Comparison of ENCODE assay signal across 15 mouse cellular contexts in the genomic region with DNA sequence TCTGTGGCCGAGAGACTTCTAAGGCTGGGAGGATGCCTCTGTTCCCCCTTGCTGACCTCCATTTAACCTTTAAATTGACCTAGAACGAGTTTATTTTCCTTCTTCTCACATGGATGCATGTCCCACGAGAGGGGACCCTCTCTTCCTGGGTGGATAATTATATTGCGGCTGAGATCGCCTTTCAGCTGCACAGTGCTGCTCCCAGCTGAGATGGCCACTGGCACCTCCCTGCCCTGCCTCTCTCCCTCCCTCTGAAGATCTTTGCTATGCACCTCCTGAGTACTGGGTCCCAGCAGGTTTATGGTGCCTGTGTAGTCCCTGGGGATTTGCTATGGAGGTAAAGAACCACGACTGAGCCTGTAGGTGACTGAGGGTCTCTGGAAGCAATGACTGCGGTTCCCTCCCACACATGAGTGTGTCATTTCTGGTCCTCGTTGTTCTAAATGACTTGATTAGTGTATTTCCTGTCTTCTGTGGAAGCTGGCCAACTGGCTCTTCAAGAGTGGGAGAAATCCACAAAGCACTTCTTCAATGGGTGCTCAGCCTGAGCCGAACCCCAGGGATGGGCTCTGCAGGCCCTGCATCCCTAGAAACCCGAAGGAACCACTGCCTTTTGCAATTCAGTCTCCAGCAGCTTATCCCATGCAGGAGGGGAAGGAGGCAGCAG.
A peak's percentile ranks its signal among the peaks of the same experiment; 100 is the strongest.
DNase-seq lines count a peak whose midpoint lies in the region; ATAC-seq lines count a peak whose summit lies in the region.
"Had no signal": no experiment of that assay in that cellular context is flagged by ENCODE, and none has a peak within 500 bp of the region (broad histone marks: within the 10 kb centered on the region; RNA-seq: fewer than 3 reads in every experiment).

No protein-coding gene starts in this region.

- H3K4me2 ChIP-seq in heart, embryonic 11.5 days: no peak overlapping the region
- 0 out of 2 replicates have a peak overlapping the region, but pooled peaks have one; percentile 5 for H3K4me2 ChIP-seq in kidney, embryonic 15.5 days
- H3K4me2 ChIP-seq: embryonic facial prominence, embryonic 15.5 days; forebrain, embryonic 13.5 days; hindbrain, embryonic 15.5 days; limb, embryonic 15.5 days had no signal

- H3K4me1 ChIP-seq in heart, embryonic 11.5 days (ENCODE audit: control insufficient read depth, insufficient read depth, low read length): no peaks in the 10 kb centered on the region
- peaks cover 14% of the 10 kb centered on the region for H3K4me1 ChIP-seq in kidney, embryonic 15.5 days

- no peak overlapping the region for H3K9ac ChIP-seq in heart, embryonic 11.5 days (ENCODE audit: low read depth, low read length)
- H3K9ac ChIP-seq in kidney, embryonic 15.5 days: no peak overlapping the region
- H3K9ac ChIP-seq: embryonic facial prominence, embryonic 15.5 days; forebrain, embryonic 13.5 days; hindbrain, embryonic 15.5 days; limb, embryonic 15.5 days had no signal

- peak; percentile 88 for DNase-seq in heart, adult 11 months
- DNase-seq in kidney, adult 8-10 months: no peak
- DNase-seq in embryo, embryonic 9.5 days (ENCODE audit: extremely low spot score): peak; percentile 4
- DNase-seq in neural tube, embryonic 10.5 days (ENCODE audit: extremely low spot score, low spot score): peak; percentile 28
- DNase-seq in B cell, adult 2 months: no peak
- DNase-seq in right cerebral cortex, adult 18-20 months: no peak
- DNase-seq: adrenal gland, adult 8-10 months; cerebellum, adult 9-11 months had no signal

- 50% methylated on average over 10 of the region's 10 CpGs for WGBS in heart, embryonic 11.5 days (ENCODE audit: insufficient replicate concordance)
- WGBS in kidney, embryonic 15.5 days: 28% methylated on average over 10 of the region's 10 CpGs

- no peak for ATAC-seq in heart, embryonic 11.5 days (replicated peaks; ENCODE audit: insufficient number of reproducible peaks, low FRiP score, low TSS enrichment)
- peak; percentile 67; the same call in 1 of the 2 replicates for ATAC-seq in kidney, embryonic 15.5 days (replicated peaks; ENCODE audit: low FRiP score)
- ATAC-seq: forebrain, embryonic 13.5 days had no signal

- H3K9me3 ChIP-seq in heart, embryonic 11.5 days (replicated peaks; ENCODE audit: control insufficient read depth, low read length): no peaks in the 10 kb centered on the region
- H3K9me3 ChIP-seq in kidney, embryonic 15.5 days (replicated peaks): no peaks in the 10 kb centered on the region
- H3K9me3 ChIP-seq: embryonic facial prominence, embryonic 15.5 days; forebrain, embryonic 13.5 days; hindbrain, embryonic 15.5 days; limb, embryonic 15.5 days had no signal

- H3K36me3 ChIP-seq in heart, embryonic 11.5 days (ENCODE audit: control insufficient read depth, insufficient read depth, low read length): no peaks in the 10 kb centered on the region
- no peaks in the 10 kb centered on the region for H3K36me3 ChIP-seq in kidney, embryonic 15.5 days
- H3K36me3 ChIP-seq: embryonic facial prominence, embryonic 15.5 days; hindbrain, embryonic 15.5 days; limb, embryonic 15.5 days had no signal

- no peak overlapping the region for H3K4me3 ChIP-seq in heart, embryonic 11.5 days (ENCODE audit: low read depth, low read length)
- H3K4me3 ChIP-seq in kidney, embryonic 15.5 days (replicated peaks): no peak overlapping the region
- H3K4me3 ChIP-seq: embryonic facial prominence, embryonic 15.5 days; forebrain, embryonic 13.5 days; hindbrain, embryonic 15.5 days; left cerebral cortex, adult 2 months; limb, embryonic 15.5 days had no signal

- no peaks in the 10 kb centered on the region for H3K27me3 ChIP-seq in heart, embryonic 11.5 days (ENCODE audit: control insufficient read depth, insufficient read depth, low read length)
- peaks cover 20% of the 10 kb centered on the region; the same call in 1 of the 2 replicates for H3K27me3 ChIP-seq in kidney, embryonic 15.5 days
- H3K27me3 ChIP-seq: embryonic facial prominence, embryonic 15.5 days; hindbrain, embryonic 15.5 days; limb, embryonic 15.5 days had no signal

- no peak overlapping the region for H3K27ac ChIP-seq in heart, embryonic 11.5 days (ENCODE audit: low read depth, low read length)
- H3K27ac ChIP-seq in kidney, embryonic 15.5 days: no peak overlapping the region
- H3K27ac ChIP-seq: embryonic facial prominence, embryonic 15.5 days; forebrain, embryonic 13.5 days; hindbrain, embryonic 15.5 days; left cerebral cortex, adult 2 months; limb, embryonic 15.5 days had no signal

Comparison
In these comparisons a context has a peak if more than half of its experiments do, and no peak if none do; other contexts are left out.
1. DNase-seq: peak in heart, adult 11 months (single experiment), embryo, embryonic 9.5 days (single experiment) and neural tube, embryonic 10.5 days (single experiment); none in kidney, adult 8-10 months (0 of 2), B cell, adult 2 months (0 of 2) and right cerebral cortex, adult 18-20 months (single experiment).